In genomic region chr17:64122556-64122955, GRCm38 (mm10) we compare ENCODE assay signal across 21 mouse cellular contexts.
"Had no signal": no experiment of that assay in that cellular context is flagged by ENCODE, and none has a peak within 500 bp of the region (broad histone marks: within the 10 kb centered on the region; RNA-seq: fewer than 3 reads in every experiment).

No protein-coding gene starts in this region.

- H3K4me3 ChIP-seq: liver, embryonic 13.5 days; liver, embryonic 15.5 days; midbrain, embryonic 10.5 days; midbrain, embryonic 13.5 days; midbrain, embryonic 15.5 days; myocyte; neural tube, embryonic 12.5 days; stomach, embryonic 15.5 days had no signal

- H3K27ac ChIP-seq: liver, embryonic 13.5 days; liver, embryonic 15.5 days; midbrain, embryonic 10.5 days; midbrain, embryonic 13.5 days; midbrain, embryonic 15.5 days; neural tube, embryonic 12.5 days; stomach, embryonic 15.5 days; stomach, postnatal 0 days had no signal

- DNase-seq: liver, embryonic 13.5 days; liver, postnatal 0 days; lung, embryonic 14.5 days; lung, postnatal 10 days; lung, postnatal 4 days; retina, postnatal 1 day; right cerebral cortex, adult 18-20 months; right cerebral cortex, postnatal 25 days; right cerebral cortex, postnatal 4 days; spleen, adult 18-20 months; thymus, adult 2 months; thymus, postnatal 25 days; thymus, postnatal 4 days had no signal

- H3K4me2 ChIP-seq: liver, embryonic 13.5 days; liver, embryonic 15.5 days; lung, embryonic 14.5 days; midbrain, embryonic 13.5 days; midbrain, embryonic 15.5 days; neural tube, embryonic 12.5 days; stomach, embryonic 15.5 days had no signal

- ATAC-seq: liver, postnatal 0 days; midbrain, embryonic 13.5 days; midbrain, embryonic 15.5 days had no signal

- H3K4me1 ChIP-seq: liver, embryonic 13.5 days; liver, embryonic 15.5 days; midbrain, embryonic 10.5 days; midbrain, embryonic 13.5 days; midbrain, embryonic 15.5 days; neural tube, embryonic 12.5 days; stomach, embryonic 15.5 days had no signal

- H3K9me3 ChIP-seq: liver, embryonic 13.5 days; liver, embryonic 15.5 days; midbrain, embryonic 10.5 days; midbrain, embryonic 13.5 days; midbrain, embryonic 15.5 days; neural tube, embryonic 12.5 days; stomach, embryonic 15.5 days had no signal

- H3K9ac ChIP-seq: liver, embryonic 13.5 days; liver, embryonic 15.5 days; liver, postnatal 0 days; lung, embryonic 14.5 days; midbrain, embryonic 13.5 days; midbrain, embryonic 15.5 days; neural tube, embryonic 12.5 days; stomach, embryonic 15.5 days had no signal

- H3K27me3 ChIP-seq: liver, embryonic 13.5 days; liver, embryonic 15.5 days; midbrain, embryonic 13.5 days; midbrain, embryonic 15.5 days; neural tube, embryonic 12.5 days; stomach, embryonic 15.5 days had no signal

- H3K36me3 ChIP-seq: liver, embryonic 13.5 days; liver, embryonic 15.5 days; midbrain, embryonic 10.5 days; midbrain, embryonic 13.5 days; midbrain, embryonic 15.5 days; neural tube, embryonic 12.5 days; stomach, embryonic 15.5 days had no signal
